Mouse (Mus musculus): ENCODE data around the gene Sfmbt2. TPM values are rescaled to one million over a fixed set of nuclear protein-coding genes. Genes with fewer than 3 reads are reported as not detected.
"Not testable (repeated sequence)": the region's sequence is repeated elsewhere in the genome, so short reads cannot be mapped to it uniquely, and the experiment has no call there.

Sfmbt2 gene
- 1.6 and 2.6 TPM in 2 replicates for polyA plus RNA-seq (2016; fragmentation: Nextera tagmentation; extraction: Ambion mirVana)

- H3K36me3 ChIP-seq: no peaks in the 10 kb centered on the region
- peak; percentile 23 for DNase-seq (ENCODE audit: low spot score)
- peaks cover 24% of the 10 kb centered on the region for H3K4me1 ChIP-seq (replicated peaks)
- H3K4me3 ChIP-seq: 0 out of 2 replicates have a peak within 1 kb of the TSS, but pooled peaks have one; percentile 3
- WGBS: under 1% methylated on average over 10 of the region's 10 CpGs
- H3K27me3 ChIP-seq (ENCODE audit: insufficient read depth, poor library complexity, severe bottlenecking): peaks cover 80% of the 10 kb centered on the region
- H3K9me3 ChIP-seq: no peaks in the 10 kb centered on the region
- no peak within 1 kb of the TSS for H3K27ac ChIP-seq
Measured at GRCm38 (mm10) chr2:10370176-10370575, at the start of gene Sfmbt2. Gene Sfmbt2 (plus strand): TSS chr2:10370510.

DNA sequence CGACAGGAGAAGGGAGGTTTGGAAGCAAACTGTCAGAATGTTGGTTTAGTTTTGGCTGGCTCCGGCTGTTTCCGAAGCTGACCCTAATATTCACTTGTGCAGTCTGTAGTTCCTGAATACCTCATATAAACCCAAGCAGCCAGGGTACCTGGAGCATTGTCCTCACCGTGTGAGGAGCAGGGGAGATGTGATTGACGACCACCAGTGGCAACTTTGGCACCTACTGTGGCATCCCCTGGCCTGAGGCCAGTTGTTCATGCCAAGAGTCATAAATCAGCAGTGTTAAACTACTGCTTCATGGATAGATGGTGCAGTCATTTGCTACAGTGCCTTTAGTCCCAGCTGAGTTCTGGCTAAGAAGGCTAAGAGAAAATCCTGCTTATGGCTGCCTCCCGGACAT lies 49.2 kb upstream of the Sfmbt2 start:
- Histone ChIP-seq H3K36me3 (no peaks in the 10 kb centered on the region), H3K4me3 (no peak overlapping the region), H3K9me3 (no peaks in the 10 kb centered on the region), H3K4me1 (replicated peaks) (no peaks in the 10 kb centered on the region), H3K27me3 (ENCODE audit: insufficient read depth, poor library complexity, severe bottlenecking) (0 out of 2 replicates have a peak, but pooled peaks cover 2% of the 10 kb centered on the region), H3K27ac (no peak overlapping the region)
- DNase-seq (ENCODE audit: low spot score): no peak
- WGBS: 83% methylated on average over 6 of the region's 6 CpGs

GRCm38 (mm10) chr2:10323173-10323572 lies 47.1 kb upstream of the Sfmbt2 start:
- Histone ChIP-seq H3K27ac (no peak overlapping the region), H3K4me3 (no peak overlapping the region), H3K27me3 (ENCODE audit: insufficient read depth, poor library complexity, severe bottlenecking) (no peaks in the 10 kb centered on the region), H3K4me1 (replicated peaks) (no peaks in the 10 kb centered on the region), H3K9me3 (no peaks in the 10 kb centered on the region), H3K36me3 (no peaks in the 10 kb centered on the region)
- WGBS: 80% methylated on average over 4 of the region's 4 CpGs
- no peak for DNase-seq (ENCODE audit: low spot score)

DNA sequence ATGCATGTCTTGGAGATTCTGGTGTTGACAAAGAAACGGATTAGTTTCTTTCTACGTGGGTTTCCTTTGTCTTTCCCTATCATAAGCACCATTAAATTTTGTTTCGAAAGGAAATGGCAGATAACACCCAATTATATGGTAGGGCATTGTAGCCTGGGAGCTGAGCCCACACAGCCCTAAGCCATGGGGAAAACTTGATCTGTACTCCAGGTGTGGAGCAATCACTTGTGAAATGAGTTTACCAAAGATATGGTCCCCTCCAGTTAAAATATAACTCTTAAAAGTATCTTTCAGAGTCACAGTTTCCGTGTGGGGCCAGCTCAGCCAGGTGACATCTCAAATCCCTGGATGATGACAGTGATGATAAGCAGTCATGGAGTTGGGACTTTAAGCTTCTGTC lies 45.3 kb upstream of the Sfmbt2 start:
- H3K9me3 ChIP-seq: no peaks in the 10 kb centered on the region
- WGBS: 86% methylated on average over 4 of the region's 4 CpGs

DNA sequence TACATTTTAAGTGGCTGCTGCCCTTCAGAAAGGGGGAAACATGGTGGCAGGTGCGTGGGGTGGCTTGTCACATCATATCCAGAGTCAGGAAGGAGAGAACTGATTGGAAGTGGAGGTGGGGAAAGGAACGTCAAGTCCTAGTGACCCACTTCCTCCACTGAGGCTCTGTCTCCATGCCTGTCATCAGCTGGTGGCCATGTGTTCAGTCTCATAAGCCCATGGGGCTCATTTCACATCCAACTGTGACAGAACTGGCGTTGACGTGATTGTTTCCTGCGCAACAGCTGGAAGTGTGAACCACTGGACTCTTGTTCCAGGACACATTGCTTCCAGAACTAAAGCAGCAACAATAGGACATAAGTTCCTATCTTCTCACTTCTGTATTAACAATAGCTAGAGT lies 40.1 kb upstream of the Sfmbt2 start:
- no peak overlapping the region for H3K27ac ChIP-seq
- no peak overlapping the region for H3K4me3 ChIP-seq
- no peak for DNase-seq (ENCODE audit: low spot score)
- H3K9me3 ChIP-seq: no peaks in the 10 kb centered on the region
- H3K27me3 ChIP-seq (ENCODE audit: insufficient read depth, poor library complexity, severe bottlenecking): peaks cover 32% of the 10 kb centered on the region
- 82% methylated on average over 5 of the region's 5 CpGs for WGBS
- no peaks in the 10 kb centered on the region for H3K36me3 ChIP-seq
- no peaks in the 10 kb centered on the region for H3K4me1 ChIP-seq (replicated peaks)

More for the DNA sequence above, 45.3 kb upstream of the Sfmbt2 start:
- Histone ChIP-seq H3K27ac (no peak overlapping the region), H3K36me3 (no peaks in the 10 kb centered on the region), H3K4me3 (no peak overlapping the region), H3K27me3 (ENCODE audit: insufficient read depth, poor library complexity, severe bottlenecking) (no peaks in the 10 kb centered on the region), H3K4me1 (replicated peaks) (no peaks in the 10 kb centered on the region)
- no peak for DNase-seq (ENCODE audit: low spot score)

DNA sequence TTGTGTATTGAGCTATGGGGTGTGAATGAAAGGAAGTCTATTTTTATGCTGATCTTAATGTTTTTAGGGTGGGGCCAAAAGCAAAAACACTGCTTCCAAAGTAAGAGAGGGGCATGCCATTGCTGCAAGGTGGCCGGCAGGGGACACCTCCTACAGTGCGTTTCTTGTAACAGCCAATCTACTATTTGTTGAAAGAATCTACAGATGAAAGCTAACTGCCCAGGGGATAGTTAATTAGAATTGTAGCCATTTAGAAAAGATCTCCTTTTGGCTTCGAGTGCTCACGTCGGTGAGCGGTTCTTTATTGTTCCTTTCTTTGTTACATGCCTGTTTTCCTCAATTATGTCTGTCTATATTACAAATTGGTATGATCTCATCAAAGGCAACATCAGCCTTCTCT lies 36.0 kb upstream of the Sfmbt2 start:
- H3K4me1 ChIP-seq (replicated peaks): no peaks in the 10 kb centered on the region
- DNase-seq (ENCODE audit: low spot score): no peak

GRCm38 (mm10) chr2:10335037-10335608 lies 35.2 kb upstream of the Sfmbt2 start:
- Histone ChIP-seq H3K27me3 (ENCODE audit: insufficient read depth, poor library complexity, severe bottlenecking) (peaks cover 42% of the 10 kb centered on the region), H3K4me1 (replicated peaks) (no peaks in the 10 kb centered on the region), H3K36me3 (no peaks in the 10 kb centered on the region), H3K4me3 (no peak overlapping the region), H3K9me3 (no peaks in the 10 kb centered on the region), H3K27ac (no peak overlapping the region)
- no peak for DNase-seq (ENCODE audit: low spot score)
- 44% methylated on average over 4 of the region's 4 CpGs for WGBS

More for the DNA sequence above, 36.0 kb upstream of the Sfmbt2 start:
- Histone ChIP-seq H3K36me3 (no peaks in the 10 kb centered on the region), H3K27ac (no peak overlapping the region), H3K4me3 (no peak overlapping the region), H3K27me3 (ENCODE audit: insufficient read depth, poor library complexity, severe bottlenecking) (peaks cover 42% of the 10 kb centered on the region), H3K9me3 (no peaks in the 10 kb centered on the region)
- WGBS: 4% methylated on average over 6 of the region's 6 CpGs

DNA sequence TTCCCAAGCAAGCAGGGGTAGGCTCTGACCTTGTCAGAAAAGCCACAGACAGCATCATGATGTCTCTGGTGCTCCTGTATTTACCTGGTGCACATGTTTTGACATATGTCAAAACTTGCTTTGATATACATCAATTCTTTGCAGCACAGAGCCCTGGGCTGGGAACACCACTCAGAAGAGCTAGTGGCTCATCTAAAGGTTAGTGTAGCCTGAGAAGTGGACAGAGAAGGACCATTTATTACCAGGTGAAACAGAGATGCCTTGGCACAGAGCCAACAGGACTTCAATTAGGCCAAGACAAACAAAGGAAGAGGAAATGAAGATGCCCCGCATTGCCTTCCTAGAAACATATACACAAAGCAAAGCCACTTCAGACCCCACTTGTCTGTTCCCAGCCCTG lies 30.3 kb upstream of the Sfmbt2 start:
- WGBS: 95% methylated on average over 1 of the region's 1 CpGs

DNA sequence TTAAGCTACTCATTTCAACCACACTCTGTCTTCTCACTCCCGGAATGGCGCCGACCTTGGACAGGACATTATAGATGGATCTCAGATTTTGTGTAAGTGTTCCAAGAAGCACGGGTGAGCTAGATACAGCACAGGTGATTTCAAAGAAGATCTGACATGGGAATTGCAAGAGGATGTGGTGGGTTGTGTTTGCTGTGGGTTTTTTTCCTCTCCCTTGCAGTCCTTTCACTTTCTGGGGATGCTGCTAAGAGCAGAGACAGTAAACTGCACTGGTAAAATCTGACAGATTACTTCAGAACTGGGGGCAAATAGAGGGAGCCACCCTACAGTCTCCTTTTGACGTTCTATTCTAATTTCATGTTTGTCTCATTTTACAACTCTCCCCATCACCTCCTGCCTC lies 26.8 kb upstream of the Sfmbt2 start:
- no peak overlapping the region for H3K27ac ChIP-seq
- WGBS: 88% methylated on average over 5 of the region's 5 CpGs
- H3K4me3 ChIP-seq: no peak overlapping the region
- H3K9me3 ChIP-seq: no peaks in the 10 kb centered on the region
- no peaks in the 10 kb centered on the region for H3K27me3 ChIP-seq (ENCODE audit: insufficient read depth, poor library complexity, severe bottlenecking)
- H3K36me3 ChIP-seq: no peaks in the 10 kb centered on the region
- no peak for DNase-seq (ENCODE audit: low spot score)
- H3K4me1 ChIP-seq (replicated peaks): no peaks in the 10 kb centered on the region

More for the DNA sequence above, 30.3 kb upstream of the Sfmbt2 start:
- Histone ChIP-seq H3K4me3 (no peak overlapping the region), H3K9me3 (no peaks in the 10 kb centered on the region), H3K4me1 (replicated peaks) (no peaks in the 10 kb centered on the region), H3K27ac (no peak overlapping the region), H3K36me3 (no peaks in the 10 kb centered on the region), H3K27me3 (ENCODE audit: insufficient read depth, poor library complexity, severe bottlenecking) (peaks cover 12% of the 10 kb centered on the region)
- DNase-seq (ENCODE audit: low spot score): no peak

- not testable (repeated sequence) for H3K9me3 ChIP-seq; H3K27me3 ChIP-seq (ENCODE audit: insufficient read depth, poor library complexity, severe bottlenecking); H3K36me3 ChIP-seq; DNase-seq (ENCODE audit: low spot score); H3K4me1 ChIP-seq (replicated peaks); H3K4me3 ChIP-seq; H3K27ac ChIP-seq
- 84% methylated on average over 1 of the region's 1 CpGs for WGBS
Measured at GRCm38 (mm10) chr2:10344073-10344472, 26.2 kb upstream of the Sfmbt2 start.

GRCm38 (mm10) chr2:10347193-10347592 lies 23.1 kb upstream of the Sfmbt2 start:
- Histone ChIP-seq H3K27me3 (ENCODE audit: insufficient read depth, poor library complexity, severe bottlenecking) (no peaks in the 10 kb centered on the region), H3K4me1 (replicated peaks) (peaks cover 3% of the 10 kb centered on the region), H3K4me3 (no peak overlapping the region), H3K36me3 (no peaks in the 10 kb centered on the region), H3K27ac (no peak overlapping the region), H3K9me3 (no peaks in the 10 kb centered on the region)
- 92% methylated on average over 4 of the region's 4 CpGs for WGBS
- DNase-seq (ENCODE audit: low spot score): no peak

- Histone ChIP-seq H3K4me1 (replicated peaks) (peaks cover 3% of the 10 kb centered on the region), H3K4me3 (no peak overlapping the region), H3K9me3 (no peaks in the 10 kb centered on the region), H3K27me3 (ENCODE audit: insufficient read depth, poor library complexity, severe bottlenecking) (no peaks in the 10 kb centered on the region), H3K27ac (no peak overlapping the region), H3K36me3 (no peaks in the 10 kb centered on the region)
- DNase-seq (ENCODE audit: low spot score): no peak
- WGBS: 77% methylated on average over 5 of the region's 5 CpGs
Measured at GRCm38 (mm10) chr2:10348036-10348435, 22.3 kb upstream of the Sfmbt2 start.

GRCm38 (mm10) chr2:10350266-10350810 lies 20.0 kb upstream of the Sfmbt2 start:
- Histone ChIP-seq H3K27ac (no peak overlapping the region), H3K9me3 (no peaks in the 10 kb centered on the region), H3K4me1 (replicated peaks) (peaks cover 3% of the 10 kb centered on the region), H3K27me3 (ENCODE audit: insufficient read depth, poor library complexity, severe bottlenecking) (no peaks in the 10 kb centered on the region), H3K4me3 (no peak overlapping the region), H3K36me3 (no peaks in the 10 kb centered on the region)
- WGBS: 21% methylated on average over 4 of the region's 4 CpGs
- DNase-seq (ENCODE audit: low spot score): no peak
